Mouse (Mus musculus): ENCODE data around the gene Calhm3.

Calhm3 gene

DNA sequence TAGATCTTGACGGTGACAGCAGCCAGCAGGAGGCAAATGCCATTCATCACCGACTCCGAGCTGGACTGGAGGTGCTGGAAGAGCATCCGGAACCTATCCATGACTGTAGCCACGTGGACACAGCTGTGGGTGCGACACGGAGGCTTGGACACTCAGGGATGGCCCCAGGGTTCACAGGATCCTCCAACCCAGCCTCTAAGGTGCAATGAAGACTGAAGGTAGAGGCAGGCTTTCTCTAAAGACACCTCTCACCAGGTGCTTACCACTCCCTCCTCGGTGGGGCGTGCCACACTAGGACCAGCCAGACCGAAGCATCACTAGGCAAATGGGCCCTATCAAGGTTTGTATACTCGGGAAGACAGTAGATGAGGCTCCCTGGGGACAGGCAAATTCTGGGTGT lies at the start of gene Calhm3:
Gene Calhm3 (minus strand): TSS at position 101 of the 400 bp plus-strand sequence.
- no peak for DNase-seq

DNA sequence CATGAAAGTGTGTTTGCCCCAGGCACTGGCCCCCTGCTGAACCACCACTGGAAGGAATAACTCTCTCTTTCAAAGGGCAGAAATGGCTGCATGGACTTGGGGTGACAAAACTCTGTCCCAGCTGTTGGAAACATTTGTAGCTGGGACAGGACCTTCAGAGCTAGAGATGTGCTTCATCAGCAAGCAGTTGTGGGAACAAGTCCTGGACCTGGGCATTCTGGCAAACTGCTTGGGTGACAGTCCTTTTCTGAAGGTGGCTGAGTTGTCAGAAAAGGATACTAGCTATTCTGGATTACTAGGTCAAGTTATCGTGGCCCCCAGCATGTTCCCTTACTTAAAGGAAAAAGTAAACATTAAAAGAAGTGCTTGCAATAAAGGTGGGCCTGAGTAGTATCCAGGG lies 48.6 kb upstream of the Calhm3 start:
- no peak for DNase-seq

DNA sequence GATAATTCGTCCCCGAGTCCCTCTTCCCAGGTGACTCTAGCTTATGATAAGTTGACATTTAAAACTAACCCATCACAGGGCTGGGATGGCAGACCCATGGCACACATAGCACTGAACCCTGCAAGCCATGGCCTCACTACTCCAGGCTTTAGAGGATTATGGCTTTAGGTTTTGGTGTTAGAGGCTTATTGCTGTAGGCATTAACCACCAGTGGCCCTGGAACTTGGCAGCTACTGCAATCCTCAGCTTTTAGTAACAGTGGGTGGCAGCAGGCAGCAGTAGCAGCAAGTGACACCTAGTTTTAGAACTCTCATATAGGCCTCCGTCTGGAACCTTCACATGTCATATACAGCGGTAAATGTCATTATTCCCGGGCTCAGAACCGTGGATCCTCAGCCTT lies 47.1 kb upstream of the Calhm3 start:
- DNase-seq: no peak

DNA sequence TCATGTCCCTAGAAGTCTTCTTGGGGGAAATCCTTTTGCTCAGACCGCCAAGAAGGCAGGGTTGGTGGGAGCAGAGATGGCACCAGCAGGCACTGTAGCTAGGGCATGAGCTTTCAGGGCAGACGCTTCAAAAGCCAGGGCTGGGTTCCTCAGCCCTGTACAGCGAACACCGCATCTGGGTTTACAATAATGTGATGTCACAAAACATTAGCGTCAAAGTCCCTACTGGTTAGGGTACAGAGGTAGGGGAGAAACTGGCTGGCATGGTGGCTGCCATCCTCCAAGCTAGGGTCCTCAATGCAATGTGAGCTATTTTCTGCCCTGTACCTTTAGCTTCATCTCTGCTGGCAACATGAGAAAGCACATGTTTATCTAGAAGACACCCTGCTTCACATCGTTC lies 45.5 kb upstream of the Calhm3 start:
- DNase-seq: no peak

DNA sequence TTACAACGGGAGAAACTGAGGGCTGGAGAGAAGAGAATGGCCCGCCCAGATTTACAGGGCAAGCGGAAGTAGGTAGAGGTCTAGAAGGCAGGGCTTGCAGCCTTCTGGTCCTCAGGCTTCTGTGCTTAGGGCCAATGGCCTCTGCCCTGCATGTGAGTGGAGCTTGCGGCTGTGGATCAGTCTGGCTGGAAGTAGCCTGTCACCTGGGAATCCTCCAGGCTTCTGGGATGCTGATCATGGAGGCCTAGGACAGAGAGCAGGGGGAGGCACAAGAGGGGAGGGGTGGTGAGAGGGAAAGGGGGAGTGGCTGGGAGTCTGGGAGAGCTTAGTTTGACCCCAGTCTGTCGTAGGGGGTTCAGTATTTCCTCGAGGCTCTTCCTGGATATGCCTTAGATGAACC lies 44.9 kb upstream of the Calhm3 start:
- no peak for DNase-seq

DNA sequence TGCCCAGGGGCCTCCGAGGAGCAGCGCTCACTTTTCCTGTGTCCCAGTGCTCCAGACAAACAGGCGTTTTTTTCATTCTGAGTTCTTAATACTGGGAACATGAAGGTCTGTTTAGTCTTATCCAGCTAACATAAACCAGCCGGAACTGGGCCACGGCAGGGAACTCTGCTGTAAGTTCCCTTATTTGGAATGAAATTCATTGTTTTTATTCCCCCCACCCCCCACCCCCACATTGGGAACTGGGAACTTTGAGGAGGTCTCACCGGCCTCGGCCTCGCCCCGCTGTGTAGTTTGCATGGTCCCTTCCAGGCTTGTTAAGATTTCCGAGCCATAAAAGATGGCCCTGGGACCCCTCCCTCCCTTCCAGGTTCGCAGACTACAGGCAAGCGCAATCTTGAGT lies 44.4 kb upstream of the Calhm3 start:
- no peak for DNase-seq

DNA sequence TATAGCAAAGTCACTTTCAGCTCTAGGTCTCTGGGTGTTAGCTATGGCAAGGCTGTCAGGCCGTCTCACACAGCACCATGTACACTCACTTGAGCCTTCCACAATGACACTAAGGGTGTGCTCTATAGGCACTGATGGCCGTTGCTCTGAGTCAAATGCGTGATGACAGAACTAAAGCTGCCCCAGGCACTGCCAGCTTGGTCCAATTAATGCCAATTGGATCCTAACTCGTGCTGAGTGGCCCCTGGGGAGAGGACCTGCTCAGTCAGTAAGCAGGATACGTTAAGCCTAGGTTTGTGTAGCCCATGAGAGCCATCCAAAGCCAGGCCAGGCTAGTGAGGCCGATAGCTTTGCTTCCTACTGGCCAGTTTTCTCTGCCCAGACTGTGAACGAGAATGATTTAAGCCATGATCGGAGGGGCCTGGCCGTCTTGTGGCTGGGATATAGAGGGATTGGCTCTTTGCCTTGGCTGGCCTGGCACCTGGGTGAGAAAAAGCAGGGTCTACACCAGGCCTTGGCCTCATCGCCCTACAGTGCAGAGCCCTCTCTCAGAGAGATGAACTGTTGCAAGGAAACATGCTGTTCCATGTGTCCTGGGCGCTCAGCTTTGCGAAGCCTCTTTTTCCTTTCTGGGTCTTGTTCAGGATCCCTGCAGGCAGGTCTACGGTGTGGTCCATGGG lies 41.2 kb upstream of the Calhm3 start:
- DNase-seq: no peak

DNA sequence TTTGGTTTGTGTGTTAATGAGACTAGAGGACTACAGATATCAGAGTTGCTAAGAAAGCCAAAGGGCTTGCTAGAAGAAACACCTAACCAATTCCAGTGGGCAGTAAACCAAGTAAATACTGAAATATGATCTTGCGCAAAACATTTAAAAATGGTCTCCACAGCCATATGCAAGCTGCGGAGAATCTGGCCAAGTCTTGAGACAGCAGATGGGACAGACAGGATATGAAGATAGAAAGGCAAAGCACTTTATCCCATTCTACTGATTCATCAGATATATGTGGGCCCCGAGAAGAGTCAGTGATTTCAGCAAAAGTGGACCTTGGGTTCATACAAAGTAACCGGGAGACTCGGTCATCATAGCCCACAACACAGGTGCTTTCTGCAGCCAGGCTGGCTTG lies 34.6 kb upstream of the Calhm3 start:
- no peak for DNase-seq

DNA sequence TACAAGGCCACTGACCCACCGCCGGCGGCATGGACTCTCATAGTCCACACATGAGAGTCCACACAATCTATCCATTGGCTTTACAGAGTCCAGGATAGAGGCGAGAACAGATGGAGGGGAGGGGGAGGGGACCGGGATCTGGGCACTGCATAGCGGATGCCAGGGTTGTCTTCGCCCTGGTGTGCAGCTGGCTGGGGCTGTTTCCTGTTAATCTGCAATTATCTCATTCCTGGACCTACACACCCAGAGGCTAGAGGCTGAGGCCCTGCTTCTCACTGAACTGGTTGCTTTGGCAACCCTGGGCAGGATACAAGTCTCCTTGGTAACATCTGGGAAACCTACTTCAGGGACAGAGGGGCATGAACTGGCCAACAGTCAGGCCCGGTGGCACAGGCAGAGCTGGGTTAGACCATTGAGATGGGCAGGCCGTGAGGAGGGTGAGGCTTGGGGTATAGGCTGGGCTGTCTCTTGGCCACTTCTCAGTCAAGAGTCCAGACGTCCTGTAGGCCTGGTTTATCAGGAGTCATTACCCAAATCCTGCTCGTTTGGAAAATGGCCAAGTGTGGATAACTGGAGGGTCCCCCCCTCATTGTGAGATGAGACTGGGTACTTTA lies 31.1 kb upstream of the Calhm3 start:
- DNase-seq: no peak

DNA sequence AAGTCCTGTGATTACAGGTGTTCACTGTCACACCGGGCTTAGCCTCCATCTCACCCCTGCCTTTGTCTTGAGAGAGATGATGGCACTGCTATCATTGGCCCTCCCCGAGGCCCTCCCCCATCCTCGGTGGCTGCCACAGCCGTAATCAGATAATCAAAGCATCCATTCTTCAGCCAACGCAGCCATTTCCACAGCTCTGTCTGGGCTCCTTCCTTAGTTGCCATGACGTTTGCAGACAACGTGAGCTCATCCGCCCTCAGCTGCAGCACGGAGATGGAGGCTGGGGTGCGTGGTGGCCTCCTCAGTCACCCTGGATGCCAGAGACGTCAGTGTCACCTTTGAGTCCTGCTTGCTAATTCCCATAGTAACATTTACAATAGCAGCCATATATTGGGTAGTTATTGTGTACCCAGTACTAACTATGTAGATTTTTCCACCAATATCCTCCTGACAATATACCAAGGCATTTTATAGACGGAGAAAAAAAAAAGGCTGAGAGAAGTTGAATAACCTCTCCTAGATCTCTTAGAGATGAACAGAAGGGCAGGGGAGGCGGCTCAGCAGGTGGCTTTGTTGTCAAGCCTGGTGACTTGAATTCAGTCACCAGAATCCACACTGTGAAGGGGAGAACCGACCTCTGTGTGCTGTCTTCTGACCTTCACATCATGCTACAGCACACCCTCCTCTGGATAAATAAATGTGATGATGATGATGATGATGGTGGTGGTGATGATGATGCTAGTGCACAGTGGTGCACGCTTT lies 29.1 kb upstream of the Calhm3 start:
- no peak for DNase-seq

DNA sequence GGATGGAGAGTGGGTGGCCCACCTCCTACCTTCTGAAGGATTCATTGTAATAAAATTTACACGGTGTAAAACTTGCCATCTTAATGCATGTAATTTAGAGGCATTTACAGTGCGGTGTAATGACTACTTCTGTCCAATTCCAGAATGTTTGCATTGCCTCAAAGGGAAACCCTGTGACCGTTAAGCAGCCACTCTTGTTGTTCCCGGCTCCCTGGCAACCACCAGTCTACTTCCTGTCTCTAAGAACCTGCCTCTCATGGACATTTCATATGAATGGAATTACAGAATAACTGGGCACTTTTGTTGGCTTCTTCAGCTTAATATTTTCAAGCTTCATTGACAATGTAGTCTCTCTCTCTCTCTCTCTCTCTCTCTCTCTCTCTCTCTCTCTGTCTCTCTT lies 27.2 kb upstream of the Calhm3 start:
- no peak for DNase-seq

DNA sequence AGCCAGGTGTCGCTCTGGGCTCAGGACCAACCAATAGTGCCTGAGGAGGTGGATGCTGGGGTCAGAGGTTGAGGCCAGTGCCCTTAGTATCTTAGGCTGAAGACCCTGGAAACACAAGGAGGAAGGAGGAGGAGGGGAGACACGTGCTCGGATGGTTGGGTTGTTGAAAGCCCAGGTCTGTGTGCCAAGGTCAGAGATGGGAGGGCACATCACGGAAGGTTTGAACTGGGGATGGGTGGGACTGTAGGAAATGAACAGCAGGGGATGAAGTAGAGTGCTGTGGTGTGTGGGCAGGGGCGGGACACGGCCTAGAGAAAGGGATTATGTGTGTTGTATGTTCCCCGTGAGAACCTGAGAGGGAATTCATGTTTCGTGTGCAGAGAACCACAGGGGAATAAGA lies 26.7 kb upstream of the Calhm3 start:
- no peak for DNase-seq

DNA sequence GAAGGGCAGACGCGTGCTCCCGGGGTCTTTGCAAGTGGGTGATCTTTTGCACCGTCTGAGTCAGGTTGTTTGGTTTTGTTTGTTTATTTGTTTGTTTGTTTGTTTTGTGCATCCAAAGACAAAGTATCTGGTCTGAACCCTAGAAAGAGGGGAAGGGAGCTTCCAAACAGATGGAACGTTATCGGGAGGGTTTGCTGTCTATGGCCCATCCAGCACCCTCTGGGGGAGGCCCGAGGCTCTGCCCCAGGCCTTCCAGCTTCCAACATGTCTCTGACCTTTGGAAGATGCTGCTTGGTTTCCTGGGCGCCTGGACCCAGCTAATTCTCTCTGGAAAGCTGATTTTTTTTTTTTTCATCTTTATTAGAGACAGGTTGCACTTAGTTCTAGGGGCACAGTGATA lies 22.4 kb upstream of the Calhm3 start:
- DNase-seq: no peak

DNA sequence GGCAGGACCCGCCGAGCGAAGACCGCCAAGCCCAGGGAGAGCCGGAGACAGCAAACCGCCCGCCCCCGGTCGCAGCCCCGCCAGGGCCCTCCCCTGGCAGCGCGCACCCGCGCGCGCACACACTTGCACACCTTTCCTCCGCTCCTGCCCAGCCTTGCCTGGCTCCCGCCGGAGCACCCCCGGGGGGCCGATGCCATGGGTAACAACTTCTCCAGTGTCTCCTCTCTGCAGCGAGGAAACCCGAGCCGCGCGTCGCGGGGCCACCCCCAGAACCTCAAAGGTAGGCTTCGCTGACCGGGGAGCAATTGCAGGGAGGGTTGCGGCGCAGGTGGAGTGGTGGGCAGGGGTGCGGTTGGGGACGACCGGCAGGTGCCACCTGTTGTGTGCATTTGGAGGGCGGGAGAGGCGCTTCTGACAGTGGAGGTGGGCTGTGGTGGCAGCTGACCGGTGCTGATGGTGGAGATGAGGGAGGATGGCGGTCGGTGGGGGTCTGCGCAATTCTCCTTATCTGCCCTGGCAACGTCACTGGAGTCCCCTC lies 21.8 kb upstream of the Calhm3 start:
- peak in 1 of 2 experiments; percentile 8 for DNase-seq

DNA sequence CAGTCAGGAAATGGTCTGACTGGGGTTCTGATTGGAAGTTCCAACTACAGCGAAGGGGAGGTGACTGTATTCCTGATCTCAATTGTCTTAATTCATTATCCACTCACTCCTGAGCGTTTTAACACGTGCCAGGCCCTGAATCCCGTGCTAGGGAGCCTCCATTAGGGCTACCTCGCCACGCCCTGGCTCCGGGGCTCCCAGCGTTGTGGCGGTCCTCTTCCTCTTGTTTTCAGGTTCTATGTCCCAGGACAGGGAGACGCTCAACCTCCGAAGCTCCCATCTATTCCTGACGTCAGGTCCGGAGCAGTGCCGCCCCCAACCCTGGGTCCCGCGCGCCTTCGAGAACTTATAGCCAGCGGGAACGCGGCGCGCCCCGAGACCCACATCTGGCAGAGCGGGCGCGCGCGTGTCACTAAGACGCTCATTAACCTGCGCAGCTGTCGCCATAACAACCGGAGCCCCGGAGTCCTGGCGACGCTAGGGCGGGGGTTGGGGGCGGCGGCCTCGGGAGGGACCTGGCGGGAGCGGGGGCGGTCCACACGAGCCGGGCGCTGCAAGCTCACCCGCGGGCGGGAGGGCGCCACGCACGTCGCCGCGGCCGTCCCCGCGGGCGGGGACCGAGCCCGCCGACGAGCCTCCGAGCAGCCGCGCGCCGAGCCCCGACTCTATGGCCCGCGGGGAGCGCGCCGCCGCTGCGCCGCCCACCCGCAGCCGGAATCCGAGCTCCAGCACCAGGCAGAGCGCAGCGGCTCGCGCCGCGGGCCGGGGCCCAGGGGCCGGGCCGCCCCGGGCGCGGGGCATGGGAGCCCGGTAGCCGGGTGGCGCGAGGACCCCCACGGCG lies 21.1 kb upstream of the Calhm3 start, which contains the start of gene Neurl1a:
Gene Neurl1a (plus strand): TSS at position 390 of the 841 bp plus-strand sequence.
- DNase-seq: peak in 1 of 2 experiments; percentile 10

DNA sequence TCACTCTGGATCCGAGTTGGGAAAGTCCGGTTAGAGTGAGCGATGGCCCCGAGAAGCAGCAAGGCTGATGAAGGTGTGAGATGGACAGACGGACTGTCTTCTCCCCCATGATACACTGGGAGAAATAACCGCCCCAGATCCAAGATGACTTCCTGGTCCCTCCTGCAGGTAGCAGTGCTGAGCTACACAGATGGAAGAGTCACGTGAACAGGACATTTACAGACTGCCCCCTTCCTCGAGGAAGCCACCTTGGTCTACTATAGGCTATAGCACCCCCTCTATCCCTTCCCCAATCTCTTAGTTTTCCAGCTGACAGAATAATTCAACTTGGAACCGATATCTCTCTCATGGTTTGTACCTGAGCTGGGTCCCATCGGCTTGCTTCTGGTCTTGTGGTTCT lies 20.4 kb upstream of the Calhm3 start:
- no peak for DNase-seq

DNA sequence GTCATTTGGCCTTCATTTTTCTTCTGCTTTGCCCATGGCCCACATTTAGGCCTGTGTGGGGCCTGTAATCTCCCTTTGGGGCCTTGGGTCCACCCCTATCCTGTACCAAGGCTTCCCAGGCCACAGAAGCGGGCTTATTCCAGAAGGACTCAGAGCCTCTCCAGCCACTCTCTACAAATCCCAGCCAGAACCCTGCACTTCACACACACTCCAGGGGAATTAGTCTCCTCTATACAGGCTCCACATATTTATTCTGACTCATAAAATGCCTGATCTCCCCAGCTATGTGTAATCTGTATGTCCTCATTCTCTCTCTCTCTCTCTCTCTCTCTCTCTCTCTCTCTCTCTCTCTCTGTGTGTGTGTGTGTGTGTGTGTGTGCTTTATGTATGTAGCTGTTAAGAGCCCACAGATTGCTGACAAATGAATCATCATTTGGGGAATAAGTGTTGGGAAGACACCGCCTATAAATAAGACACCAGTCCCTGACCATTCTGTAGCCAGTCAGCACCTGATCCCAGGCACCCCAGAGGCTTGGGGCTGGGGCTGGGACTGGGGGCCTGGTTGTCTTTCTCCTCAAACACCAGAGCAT lies 19.4 kb upstream of the Calhm3 start:
- DNase-seq: no peak

DNA sequence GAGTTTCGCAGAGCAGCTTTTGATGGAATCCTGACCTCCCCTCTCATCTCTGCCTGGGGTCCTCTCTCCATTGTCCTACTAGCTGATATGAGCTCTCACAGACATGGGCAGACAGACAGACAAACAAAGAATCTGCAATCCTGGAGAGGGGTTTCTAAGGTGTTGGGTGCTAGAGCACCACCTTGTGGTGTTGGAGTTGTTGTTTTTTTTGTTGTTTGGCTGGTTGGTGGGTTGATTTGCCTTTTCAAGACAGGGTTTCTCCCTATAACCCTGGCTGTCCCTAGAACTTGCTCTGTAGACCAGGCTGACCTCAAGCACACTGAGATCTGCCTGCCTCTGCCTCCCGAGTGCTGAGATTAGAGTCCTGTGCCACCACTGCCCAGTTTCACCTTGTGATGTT lies 17.9 kb upstream of the Calhm3 start:
- DNase-seq: no peak

DNA sequence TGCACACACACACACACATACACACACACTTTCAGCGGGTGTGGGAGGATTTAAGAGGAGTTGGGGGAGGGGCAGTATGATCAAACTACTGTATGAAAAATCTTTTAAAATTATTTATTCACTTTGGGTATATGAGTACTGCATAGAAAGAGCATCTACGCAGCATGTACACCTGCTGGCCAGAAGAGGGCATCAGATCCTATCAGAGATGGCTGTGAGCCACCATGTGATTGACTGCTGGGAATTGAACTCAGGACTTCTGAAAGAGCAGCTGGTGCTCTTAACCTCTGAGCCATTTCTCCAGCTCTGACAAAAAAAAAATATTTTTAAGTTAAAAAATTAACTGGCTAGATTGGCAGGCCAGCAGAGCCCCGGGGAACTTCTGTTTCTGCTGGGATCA lies 17.0 kb upstream of the Calhm3 start:
- DNase-seq: no peak

DNA sequence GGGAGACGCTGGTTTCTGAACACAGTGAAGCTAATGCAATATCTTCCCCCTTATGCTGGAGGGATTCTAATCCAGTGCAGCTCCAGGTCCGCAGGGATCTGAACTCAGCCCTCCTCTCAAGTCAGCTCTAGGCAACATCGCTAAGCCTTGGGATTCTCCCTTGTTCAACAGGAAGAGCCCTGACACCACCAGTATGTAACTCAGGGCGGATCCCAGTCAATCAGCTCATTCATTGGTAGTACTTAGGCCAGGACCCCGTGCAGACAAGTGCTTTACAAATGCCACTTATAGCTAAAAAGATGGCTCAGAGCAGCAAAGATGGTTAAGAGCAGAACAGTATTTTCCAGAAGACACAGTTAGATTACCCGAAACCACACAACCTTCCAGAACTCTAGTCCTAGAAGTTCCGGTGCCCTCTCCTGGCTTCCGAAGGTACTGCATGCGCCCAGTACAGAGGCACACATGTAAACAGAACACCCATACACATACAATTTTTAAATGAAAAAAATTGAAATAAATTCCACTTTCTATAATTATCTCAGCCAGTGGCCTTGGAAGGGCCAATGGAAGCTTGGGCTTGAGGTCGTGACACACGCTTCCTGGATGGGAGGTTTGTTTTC lies 11.3 kb upstream of the Calhm3 start:
- DNase-seq: peak; percentile 37 to 39

DNA sequence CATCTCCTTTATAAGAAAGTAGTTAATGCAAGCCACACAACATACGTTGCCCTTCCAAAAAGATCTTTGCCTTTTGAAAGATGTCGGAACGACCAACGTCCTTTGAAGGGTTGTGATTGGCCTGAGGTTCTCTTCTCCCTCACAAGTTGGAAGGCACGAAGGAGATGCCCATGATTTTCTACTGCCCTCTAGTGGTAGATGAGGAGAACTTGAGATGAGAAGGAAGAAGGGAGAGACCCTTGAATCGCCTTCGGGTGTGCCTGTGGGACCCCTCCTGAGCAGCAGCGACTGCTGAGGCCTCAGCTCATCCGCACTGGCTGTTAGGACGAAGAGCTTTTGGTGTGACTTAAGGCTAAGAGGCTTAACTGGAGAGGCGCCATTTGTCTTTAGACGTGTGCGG lies 10.7 kb upstream of the Calhm3 start:
- DNase-seq: no peak

DNA sequence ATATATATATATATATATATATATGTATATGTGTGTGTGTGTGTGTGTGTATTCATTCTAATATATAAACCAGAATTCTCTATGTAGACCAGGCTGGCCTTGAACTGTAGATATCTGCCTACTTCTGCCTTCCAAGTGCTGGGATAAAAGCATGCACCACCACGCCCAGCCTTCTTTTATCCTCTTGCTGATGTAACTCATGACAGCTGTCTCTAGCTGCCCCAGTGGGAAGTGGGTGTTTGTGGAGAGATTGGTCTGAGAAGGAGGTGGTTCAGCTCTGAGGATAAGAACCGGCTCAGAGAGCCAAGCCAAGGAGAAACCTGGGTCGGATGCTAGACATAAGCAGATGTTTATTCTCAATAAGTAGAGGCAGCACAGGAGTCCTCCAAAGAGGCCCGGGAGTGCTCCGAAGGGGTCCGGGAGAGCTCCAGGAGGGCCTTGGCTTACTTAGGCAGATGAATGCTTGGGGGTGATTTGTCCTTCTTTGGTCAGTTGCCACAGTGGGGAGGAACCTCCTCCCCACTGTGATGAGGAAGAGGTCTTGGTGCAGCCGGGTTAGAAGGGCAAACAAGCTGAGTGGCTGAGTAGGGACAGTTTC lies 10.2 kb upstream of the Calhm3 start:
- no peak for DNase-seq

Data from thymus, adult 18-20 months (tissue).